Mouse (Mus musculus) urinary bladder, adult 2 months (tissue): ENCODE data around the gene Sufu. TPM values are rescaled to one million over a fixed set of nuclear protein-coding genes. Genes with fewer than 3 reads are reported as not detected.

Experiments used
- DNase-seq: peaks from one replicate; pipeline ENCODE4 v3.0.0; 2022; ENCODE audit warnings: low spot score
- polyA plus RNA-seq: library from polyadenylated mRNA; depleted of rRNA; stranded (reverse); fragments of >200 nt; gene quantifications from 2 replicates; pipeline ENCODE4 v1.2.3, GENCODE M21; 2012; rRNA removed

The Sufu gene
- 15.5 and 19.7 TPM in 2 replicates for polyA plus RNA-seq

DNA sequence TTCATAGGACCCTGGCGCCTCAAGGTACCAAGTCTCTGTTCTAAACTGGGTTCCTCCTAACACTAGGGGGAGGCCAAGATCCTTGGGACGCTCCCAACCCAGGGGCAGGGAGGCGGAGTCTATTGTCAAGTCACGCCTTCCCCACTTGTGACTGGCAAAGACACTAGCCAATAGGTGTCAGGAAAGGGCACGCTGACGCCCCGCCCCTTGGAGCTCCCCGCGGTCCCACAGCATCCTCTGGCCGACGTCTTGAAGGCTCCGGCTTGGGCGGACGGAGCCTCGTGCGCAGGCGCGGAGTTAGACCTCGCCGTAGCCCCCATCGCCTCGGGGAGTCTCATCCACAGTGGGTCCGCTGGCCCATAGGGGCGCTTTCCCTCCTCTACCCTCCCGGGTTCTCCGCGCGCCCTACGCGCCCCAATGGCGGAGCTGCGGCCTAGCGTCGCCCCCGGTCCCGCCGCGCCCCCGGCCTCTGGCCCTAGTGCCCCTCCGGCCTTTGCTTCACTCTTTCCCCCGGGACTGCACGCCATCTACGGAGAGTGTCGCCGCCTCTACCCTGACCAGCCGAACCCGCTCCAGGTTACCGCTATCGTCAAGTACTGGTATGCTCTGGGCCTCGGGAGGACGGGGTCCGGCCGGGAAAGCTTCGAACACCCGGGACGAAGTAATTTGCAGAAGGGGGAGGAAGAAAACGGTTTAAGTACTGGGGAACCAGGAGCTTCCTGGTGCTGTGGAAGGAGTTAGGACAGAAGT, at the start of gene Sufu:
TSS of gene Sufu (plus strand) at position 211 of the 750 bp plus-strand sequence.
- DNase-seq, result peak; percentile 84

- no peak for DNase-seq
These were observed 49.5 kb upstream of the Sufu start for GRCm38 (mm10) chr19:46347146-46347545.

GRCm38 (mm10) chr19:46347936-46348668, 48.6 kb upstream of the Sufu start:
- no peak for DNase-seq

- DNase-seq, result peak; percentile 63
These were observed 47.8 kb upstream of the Sufu start for GRCm38 (mm10) chr19:46348761-46349458.

DNA sequence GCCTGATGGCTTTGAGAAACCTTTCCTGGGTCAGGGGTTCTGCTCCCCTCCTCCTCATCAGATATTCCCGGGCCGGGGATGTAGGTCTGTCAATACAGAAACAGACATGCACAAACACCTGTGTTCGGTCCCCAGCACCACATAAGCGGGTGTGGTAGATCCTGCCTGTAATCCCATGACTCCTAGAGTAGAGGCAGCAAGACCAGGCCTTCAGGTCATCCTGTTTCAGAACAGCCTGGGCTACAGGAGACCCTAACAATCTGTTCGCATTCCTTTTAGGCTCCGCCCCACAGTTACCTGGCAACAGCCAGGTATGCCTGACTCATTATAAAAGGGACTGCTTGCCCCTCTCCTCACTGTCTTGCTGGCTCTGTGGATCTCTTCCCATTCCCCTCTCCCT, 47.1 kb upstream of the Sufu start:
- no peak for DNase-seq

- no peak for DNase-seq
These were observed 46.3 kb upstream of the Sufu start, which contains the start of gene 2310034G01Rik for GRCm38 (mm10) chr19:46350168-46350932. Gene 2310034G01Rik (minus strand): TSS chr19:46350302.

- DNase-seq, result peak; percentile 72
These were observed 40.0 kb upstream of the Sufu start for GRCm38 (mm10) chr19:46356701-46357138.

DNA sequence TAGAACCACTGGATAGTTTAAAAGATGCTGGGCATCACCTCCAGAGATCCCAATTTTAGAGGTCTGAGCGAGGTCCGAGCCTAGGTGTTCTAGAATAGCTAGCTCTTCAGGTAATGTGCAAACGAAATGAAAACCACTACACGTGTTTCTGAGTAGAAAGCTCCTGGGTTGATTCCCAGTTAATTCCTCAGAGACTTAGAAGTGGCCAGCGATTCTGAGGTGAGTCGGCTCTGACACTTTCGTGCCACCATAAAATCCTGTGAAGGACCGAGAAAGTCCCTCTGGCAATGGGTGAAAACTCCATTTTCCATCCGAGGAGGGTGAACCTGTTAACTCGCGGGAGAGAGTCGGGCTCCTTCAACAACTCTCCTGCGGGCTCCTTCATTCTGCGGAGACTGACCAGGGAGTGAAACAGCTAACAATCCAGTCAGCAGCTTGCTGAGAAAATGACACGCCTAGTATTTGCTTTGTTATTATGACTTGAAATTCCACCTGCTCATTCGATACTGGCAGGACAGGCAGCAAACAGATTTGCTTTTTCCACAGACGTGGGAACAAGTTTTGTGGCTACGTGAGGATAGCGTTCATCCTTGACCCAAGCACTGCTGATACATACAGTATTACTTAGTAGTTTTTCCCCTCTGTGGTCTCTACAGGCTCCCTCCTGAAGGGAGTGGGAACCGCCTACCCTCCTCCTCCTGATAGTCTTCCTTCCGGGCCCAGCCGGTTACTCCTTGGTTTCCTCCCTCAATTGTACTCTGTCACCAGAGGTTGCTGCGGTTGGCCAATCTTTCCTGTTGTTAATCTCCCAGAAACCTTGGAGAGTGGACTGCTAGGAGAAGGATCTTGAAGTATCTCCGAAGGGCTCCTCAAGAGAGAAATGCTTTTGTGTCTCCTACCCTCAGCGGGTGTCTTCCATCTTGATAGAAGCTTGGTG, 39.1 kb upstream of the Sufu start:
- DNase-seq, result no peak

- DNase-seq, result no peak
These were observed 38.3 kb upstream of the Sufu start for GRCm38 (mm10) chr19:46358381-46358780.

GRCm38 (mm10) chr19:46362104-46362503, 34.6 kb upstream of the Sufu start:
- DNase-seq, result no peak

DNA sequence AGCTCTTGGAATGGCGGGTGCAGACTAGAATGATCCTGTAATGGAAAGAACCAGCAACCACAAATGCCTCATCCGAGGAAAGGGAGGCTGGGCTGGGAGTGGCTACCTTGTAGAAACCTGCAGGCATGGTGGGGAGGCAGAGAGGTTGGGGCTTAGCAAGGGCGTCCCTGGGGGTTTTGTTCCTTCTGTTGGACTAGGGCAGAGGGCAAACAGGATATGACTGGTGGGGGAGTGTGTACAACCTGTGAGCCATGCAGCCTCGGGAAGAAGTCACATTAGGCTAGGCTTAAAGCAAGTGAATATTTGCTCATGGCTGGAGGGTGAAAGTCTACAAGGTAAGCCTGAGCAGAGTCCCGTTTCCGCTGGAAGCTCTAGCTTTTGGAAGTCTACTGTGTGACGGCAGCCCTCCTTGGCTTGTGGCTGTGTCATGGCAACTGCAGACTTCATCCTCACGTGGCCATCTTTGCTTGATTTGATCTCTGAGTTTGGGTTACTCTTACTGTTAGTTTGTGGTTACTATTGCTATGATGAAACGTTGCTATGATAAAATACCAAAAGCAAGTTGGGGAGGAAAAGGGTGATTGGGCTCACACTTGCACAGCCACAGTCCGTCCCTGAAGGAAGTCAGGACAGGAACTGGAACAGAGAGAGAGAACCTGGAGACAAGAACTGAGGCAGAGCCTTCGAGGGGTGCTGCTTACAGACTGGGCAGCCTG, 33.2 kb upstream of the Sufu start:
- DNase-seq, result no peak

- DNase-seq, result no peak
These were observed 28.7 kb upstream of the Sufu start for GRCm38 (mm10) chr19:46367798-46368590.

DNA sequence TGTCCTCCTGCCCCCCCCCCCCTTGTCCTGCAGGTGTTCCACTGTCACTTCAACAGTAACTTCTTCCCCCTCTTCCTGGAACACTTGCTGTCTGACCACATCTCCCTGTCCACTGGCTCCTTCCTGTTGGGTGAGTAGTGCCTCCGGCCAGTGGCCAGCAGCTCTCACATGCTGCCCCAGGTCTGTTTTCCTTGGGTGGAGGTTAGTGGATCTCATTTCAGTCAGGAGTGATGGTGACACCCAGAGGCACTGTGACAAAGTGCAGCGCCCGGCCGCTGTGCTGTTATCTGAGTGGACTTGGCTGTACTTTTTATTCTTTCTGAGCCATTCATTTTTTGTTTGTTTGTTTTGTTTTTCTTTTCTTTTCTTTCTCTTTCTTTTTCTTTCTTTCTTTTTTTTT, 27.5 kb upstream of the Sufu start:
- DNase-seq, result no peak

DNA sequence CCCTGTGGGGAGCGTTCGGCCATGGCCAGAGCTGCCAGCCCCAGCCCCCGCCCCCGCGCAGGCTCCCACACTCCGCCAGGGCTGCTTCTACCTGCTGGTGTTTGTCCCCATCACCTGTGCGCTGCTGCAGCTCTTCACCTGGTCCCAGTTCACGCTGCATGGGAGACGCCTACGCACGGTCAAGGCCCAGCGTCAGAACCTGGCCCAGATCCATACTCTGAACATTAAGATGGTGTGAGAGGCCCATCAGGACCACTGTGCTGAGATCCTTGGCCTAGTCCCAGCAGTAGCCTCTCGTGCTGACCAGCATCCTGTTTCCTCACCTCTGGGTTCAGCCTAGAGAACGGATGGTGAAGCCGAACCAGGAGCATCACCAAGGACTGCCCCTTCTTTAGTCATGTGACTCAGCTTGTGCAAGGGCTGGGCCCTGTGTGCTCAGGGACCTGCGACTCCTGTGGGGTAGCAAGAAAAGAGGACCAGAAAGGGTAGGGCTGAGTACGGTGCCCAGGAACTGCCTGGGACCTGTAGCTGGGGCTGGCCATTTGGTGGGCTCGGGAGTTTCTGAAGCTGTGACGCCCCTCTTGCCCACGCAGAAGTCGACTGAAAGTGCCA, 22.1 kb upstream of the Sufu start:
- no peak for DNase-seq

- DNase-seq, result no peak
These were observed 21.2 kb upstream of the Sufu start for GRCm38 (mm10) chr19:46375489-46375888.

DNA sequence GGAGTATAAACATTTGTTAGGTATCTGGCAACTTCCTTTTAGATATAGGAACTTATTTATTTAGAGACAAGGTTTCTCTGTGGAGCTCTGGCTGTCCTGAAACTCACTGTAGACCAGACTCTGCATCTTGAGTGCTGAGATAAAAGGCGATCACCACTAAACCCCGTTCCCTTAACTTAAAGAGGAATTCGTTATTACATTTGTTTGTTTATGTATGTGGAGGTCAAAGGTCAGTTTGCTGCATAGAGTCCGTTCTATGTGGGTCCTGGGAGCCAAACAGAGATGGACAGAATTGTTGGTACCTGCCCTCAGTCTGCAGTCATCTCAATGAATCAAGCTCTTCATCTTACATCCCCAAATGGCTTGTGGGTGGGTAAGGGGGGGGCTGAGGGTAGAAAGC, 20.8 kb upstream of the Sufu start:
- DNase-seq, result no peak

DNA sequence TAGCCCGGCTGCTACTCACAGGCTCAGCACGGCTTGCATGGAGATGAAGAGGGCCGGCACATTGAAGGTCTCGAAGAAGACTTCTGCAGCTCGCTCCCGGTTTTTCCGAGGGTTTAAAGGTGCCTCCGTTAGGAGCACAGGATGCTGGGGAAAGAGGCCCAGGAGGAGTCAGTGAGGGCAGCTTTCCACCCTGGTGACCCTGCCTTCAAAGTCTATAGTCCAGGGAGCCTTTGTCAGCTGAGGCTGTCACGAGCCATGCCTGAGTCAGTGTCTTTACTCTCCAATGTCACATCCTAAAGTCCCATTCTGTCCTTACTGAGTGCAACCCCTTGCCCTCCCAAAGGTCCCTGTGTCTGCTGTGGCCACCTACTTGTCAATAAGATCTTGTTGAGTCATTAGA, 14.4 kb upstream of the Sufu start:
- DNase-seq, result no peak

DNA sequence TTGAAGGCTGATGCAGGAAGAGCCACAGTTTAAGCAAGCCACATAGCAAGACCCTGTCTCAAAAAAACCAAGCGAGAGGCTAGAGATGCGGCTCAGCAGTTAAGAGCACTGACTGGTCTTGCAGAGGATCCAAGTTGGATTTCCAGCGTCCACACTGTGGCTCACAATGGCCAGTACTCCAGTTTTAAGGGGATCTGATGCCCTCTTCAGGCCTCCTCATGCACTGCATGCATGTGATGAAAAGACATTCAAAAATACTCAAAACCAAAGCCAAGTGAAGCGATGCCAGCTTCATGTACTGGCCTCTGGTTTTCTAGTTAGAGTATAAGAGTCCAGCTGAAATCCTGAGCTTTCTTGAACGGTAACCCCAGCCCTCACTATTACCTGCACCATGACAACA, 6.8 kb upstream of the Sufu start:
- no peak for DNase-seq

DNA sequence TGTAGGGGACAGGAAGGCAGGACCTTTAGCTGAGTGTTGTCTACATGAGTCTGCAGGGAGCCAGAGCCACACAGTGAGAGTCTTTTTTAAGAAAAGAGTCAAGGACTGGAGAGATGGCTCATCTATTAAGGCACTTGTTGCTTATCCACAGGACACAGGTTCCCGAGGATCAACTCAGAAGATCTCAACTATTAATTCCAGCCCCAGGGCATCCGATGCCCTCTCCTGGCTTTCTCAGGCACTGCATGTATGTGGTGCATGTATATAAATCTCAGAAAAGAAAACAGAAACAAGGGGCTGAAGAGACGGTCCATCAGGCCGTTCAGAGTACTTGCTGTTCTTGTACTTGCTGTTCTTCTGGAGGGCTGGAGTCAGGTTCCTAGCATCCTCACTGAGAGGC, 4.7 kb upstream of the Sufu start:
- no peak for DNase-seq
